Mouse (Mus musculus): ENCODE results near the gene Creg1. TPM values are rescaled to one million over a fixed set of nuclear protein-coding genes. Genes with fewer than 3 reads are reported as not detected.

Gene Creg1
- polyA plus RNA-seq, 1 experiment from 2014 or later, result 28.9 TPM

GRCm38 (mm10) chr1:165819147-165819546, 55.6 kb downstream of the Creg1 start:
- DNase-seq (ENCODE audit: low spot score) (no peak), ATAC-seq (replicated peaks; ENCODE audit: low FRiP score) (no peak)
- WGBS, result 78% methylated on average over 4 of the region's 4 CpGs
- Histone ChIP-seq H3K27ac (ENCODE audit: low read depth, low read length) (no peak overlapping the region), H3K27me3 (ENCODE audit: control insufficient read depth, insufficient read depth, low read length) (peaks cover 50% of the 10 kb centered on the region), H3K4me2 (ENCODE audit: low read depth, low read length, severe bottlenecking) (no peak overlapping the region), H3K4me1 (replicated peaks; ENCODE audit: control insufficient read depth, insufficient read depth, low read length) (peaks cover 13% of the 10 kb centered on the region; the same call in 1 of the 2 replicates), H3K4me3 (ENCODE audit: low read depth, low read length) (no peak overlapping the region), H3K36me3 (ENCODE audit: control insufficient read depth, insufficient read depth, low read length) (no peaks in the 10 kb centered on the region), H3K9ac (ENCODE audit: low read length) (no peak overlapping the region), H3K9me3 (ENCODE audit: control insufficient read depth, low read length) (no peaks in the 10 kb centered on the region)

- H3K27ac ChIP-seq (ENCODE audit: low read depth, low read length), result no peak overlapping the region
- H3K27me3 ChIP-seq (ENCODE audit: control insufficient read depth, insufficient read depth, low read length), result peaks cover 31% of the 10 kb centered on the region
- H3K4me2 ChIP-seq (ENCODE audit: low read depth, low read length, severe bottlenecking), result no peak overlapping the region
- H3K9ac ChIP-seq (ENCODE audit: low read length), result no peak overlapping the region
- H3K4me1 ChIP-seq (replicated peaks; ENCODE audit: control insufficient read depth, insufficient read depth, low read length), result peaks cover 2% of the 10 kb centered on the region; the same call in 1 of the 2 replicates
- ATAC-seq (replicated peaks; ENCODE audit: low FRiP score) (no peak), DNase-seq (ENCODE audit: low spot score) (no peak)
- no peak overlapping the region for H3K4me3 ChIP-seq (ENCODE audit: low read depth, low read length)
- 91% methylated on average over 2 of the region's 2 CpGs for WGBS
- H3K9me3 ChIP-seq (ENCODE audit: control insufficient read depth, low read length), result no peaks in the 10 kb centered on the region
- H3K36me3 ChIP-seq (ENCODE audit: control insufficient read depth, insufficient read depth, low read length), result no peaks in the 10 kb centered on the region
These were observed 58.5 kb downstream of the Creg1 start for GRCm38 (mm10) chr1:165822031-165822430.

Other genes with a start within 250 kb of the Creg1 start
- 128 and 141 TPM in 2 replicates for gene Mpzl1, start 129.2 kb upstream of the Creg1 start, polyA plus RNA-seq (2014; fragmentation: Nextera tagmentation; extraction: Ambion mirVana)
- 6.4 and 7.2 TPM in 2 replicates for gene Rcsd1, start 54.0 kb upstream of the Creg1 start, polyA plus RNA-seq (2014; fragmentation: Nextera tagmentation; extraction: Ambion mirVana)
- gene Cd247, start 24.9 kb downstream of the Creg1 start, polyA plus RNA-seq (2014; fragmentation: Nextera tagmentation; extraction: Ambion mirVana), result 1.7 and 2.5 TPM in 2 replicates
- gene Pou2f1, start 238.9 kb downstream of the Creg1 start, polyA plus RNA-seq (2014; fragmentation: Nextera tagmentation; extraction: Ambion mirVana), result 32.3 and 35.0 TPM in 2 replicates